Mouse (Mus musculus) lung, postnatal 0 days (tissue): Measurements from ENCODE around the gene Itih2. TPM values are rescaled to one million over a fixed set of nuclear protein-coding genes. Genes with fewer than 3 reads are reported as not detected.

Source experiments
- ATAC-seq: fragments of 200-750 bp; cut with Nextera tagmentation; 2 replicates; pipeline ENCODE4 v1.8.0; 2017; ENCODE audit warnings: moderate library complexity
- DNase-seq: peaks from one replicate; pipeline ENCODE4 v3.0.0-alpha.2; 2016; ENCODE audit warnings: low spot score
- H3K27ac ChIP-seq: fragments of 300-500 bp; sonication (generic); 2 replicates; pipeline ENCODE4 v1.5.1; 2014; ENCODE audit warnings: antibody characterized with exemption, mild to moderate bottlenecking, low read length, mixed read lengths
- H3K27me3 ChIP-seq: fragments of 300-500 bp; sonication (generic); replicated peaks from 2 replicates; pipeline ENCODE4 v1.6.1; 2014; ENCODE audit warnings: low read length, mixed read lengths; ENCODE audit not compliant: insufficient read depth
- H3K36me3 ChIP-seq: fragments of 300-500 bp; sonication (generic); 2 replicates; pipeline ENCODE4 v1.6.1; 2014; ENCODE audit warnings: low read length, mixed read lengths; ENCODE audit not compliant: insufficient read depth
- H3K4me1 ChIP-seq: fragments of 300-500 bp; sonication (generic); 2 replicates; pipeline ENCODE4 v1.6.1; 2014; ENCODE audit warnings: antibody characterized with exemption, low read depth, low read length, mixed read lengths; ENCODE audit not compliant: insufficient read depth
- H3K4me2 ChIP-seq: fragments of 300-500 bp; sonication (generic); replicated peaks from 2 replicates; pipeline ENCODE4 v1.6.1; 2014; ENCODE audit warnings: low read depth, mild to moderate bottlenecking, low read length, moderate library complexity, mixed read lengths
- H3K4me3 ChIP-seq: fragments of 300-500 bp; sonication (generic); 2 replicates; pipeline ENCODE4 v1.5.1; 2014; ENCODE audit warnings: low read depth, low read length
- H3K9ac ChIP-seq: fragments of 300-500 bp; sonication (generic); replicated peaks from 2 replicates; pipeline ENCODE4 v1.6.1; 2014; ENCODE audit warnings: low read depth, mild to moderate bottlenecking
- H3K9me3 ChIP-seq: fragments of 300-500 bp; sonication (generic); 2 replicates; pipeline ENCODE4 v1.6.1; 2016; ENCODE audit warnings: low read length, mixed read lengths
- CTCF ChIP-seq: IDR thresholded peaks from 2 replicates; pipeline ENCODE4 v1.5.1; 2016; ENCODE audit warnings: antibody characterized with exemption, mild to moderate bottlenecking
- EP300 ChIP-seq: IDR thresholded peaks from 2 replicates; pipeline ENCODE4 v1.6.1; 2016; ENCODE audit warnings: antibody characterized with exemption, mild to moderate bottlenecking, control low read depth
- WGBS: fragments of 180-500 bp; shearing (Covaris S2); extraction: QIAGEN DNeasy Blood & Tissue Kit; methylation state at CpG from one replicate; pipeline ENCODE4 v1.1.7; 2014; 5-methylcytosine and 5-hydroxymethylcytosine counted together
- polyA plus RNA-seq: library from polyadenylated mRNA; unstranded; fragments of >200 nt; fragmentation: Nextera tagmentation; extraction: Ambion mirVana; gene quantifications from 2 replicates; pipeline ENCODE4 v1.2.1, GENCODE M21; 2015

Gene Itih2
- polyA plus RNA-seq, 1 experiment from 2014 or later, result 1.6 TPM

DNA sequence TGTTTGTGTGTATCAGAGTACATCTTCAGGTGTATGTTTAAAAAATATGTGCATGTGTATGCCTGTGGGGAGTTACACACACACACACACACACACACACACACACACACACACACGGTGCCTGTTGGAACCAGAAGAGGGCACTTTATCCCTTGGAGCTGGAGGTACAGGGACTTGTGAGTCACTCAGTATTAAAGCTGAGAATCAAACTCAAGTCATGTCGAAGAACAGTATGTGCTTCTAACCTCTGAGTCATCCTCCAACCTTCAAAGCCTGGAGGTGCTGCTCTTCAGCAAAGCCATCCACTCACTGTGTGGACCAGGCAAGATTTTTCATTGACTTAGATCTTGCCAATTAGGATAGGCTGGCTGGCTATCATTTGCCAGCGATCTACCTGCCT is 9.4 kb downstream of the Itih2 start:
- ATAC-seq, result no peak
- no peak overlapping the region for H3K4me3 ChIP-seq
- no peak overlapping the region for H3K4me2 ChIP-seq
- TF ChIP-seq CTCF (no peak), EP300 (no peak)
- no peak for DNase-seq
- no peak overlapping the region for H3K27ac ChIP-seq
- WGBS, result 59% methylated on average over 3 of the region's 3 CpGs
- H3K4me1 ChIP-seq, result no peaks in the 10 kb centered on the region
- H3K27me3 ChIP-seq, result no peaks in the 10 kb centered on the region
- no peaks in the 10 kb centered on the region for H3K36me3 ChIP-seq
- no peak overlapping the region for H3K9ac ChIP-seq
- H3K9me3 ChIP-seq, result no peaks in the 10 kb centered on the region

GRCm38 (mm10) chr2:10119276-10119675 is 11.9 kb downstream of the Itih2 start:
- no peak overlapping the region for H3K4me3 ChIP-seq
- H3K36me3 ChIP-seq, result no peaks in the 10 kb centered on the region
- 77% methylated on average over 8 of the region's 8 CpGs for WGBS
- no peak for ATAC-seq
- DNase-seq, result no peak
- TF ChIP-seq CTCF, result no peak
- no peak for TF ChIP-seq EP300
- no peaks in the 10 kb centered on the region for H3K27me3 ChIP-seq
- H3K27ac ChIP-seq, result no peak overlapping the region
- H3K9ac ChIP-seq, result no peak overlapping the region
- H3K4me2 ChIP-seq, result no peak overlapping the region
- H3K4me1 ChIP-seq, result no peaks in the 10 kb centered on the region
- no peaks in the 10 kb centered on the region for H3K9me3 ChIP-seq

DNA sequence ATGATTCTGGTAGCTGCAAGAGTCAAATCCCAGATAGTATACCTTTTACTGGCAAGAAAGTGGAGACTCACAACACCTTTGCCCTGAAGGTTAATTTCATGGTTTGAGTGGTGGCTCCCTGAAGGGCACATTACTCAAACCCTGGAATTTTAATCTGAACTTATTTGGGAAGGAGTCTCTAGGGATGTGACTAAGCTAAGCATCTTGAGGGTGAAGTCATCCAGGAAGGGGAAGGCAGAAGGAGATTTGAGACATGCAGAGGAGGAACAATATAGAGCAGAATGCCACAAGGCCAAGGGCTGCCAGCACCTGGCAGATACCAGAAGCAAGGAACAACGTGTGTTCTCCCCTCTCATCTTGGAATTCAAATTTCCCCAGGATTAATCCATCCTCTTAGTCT is 12.4 kb downstream of the Itih2 start:
- WGBS, result 65% methylated on average over 1 of the region's 1 CpGs
- no peak overlapping the region for H3K4me3 ChIP-seq
- no peaks in the 10 kb centered on the region for H3K4me1 ChIP-seq
- ATAC-seq (no peak), DNase-seq (no peak)
- H3K27ac ChIP-seq, result no peak overlapping the region
- no peaks in the 10 kb centered on the region for H3K27me3 ChIP-seq
- no peak for TF ChIP-seq EP300
- TF ChIP-seq CTCF, result no peak
- no peak overlapping the region for H3K9ac ChIP-seq
- H3K4me2 ChIP-seq, result no peak overlapping the region
- no peaks in the 10 kb centered on the region for H3K36me3 ChIP-seq
- H3K9me3 ChIP-seq, result no peaks in the 10 kb centered on the region

DNA sequence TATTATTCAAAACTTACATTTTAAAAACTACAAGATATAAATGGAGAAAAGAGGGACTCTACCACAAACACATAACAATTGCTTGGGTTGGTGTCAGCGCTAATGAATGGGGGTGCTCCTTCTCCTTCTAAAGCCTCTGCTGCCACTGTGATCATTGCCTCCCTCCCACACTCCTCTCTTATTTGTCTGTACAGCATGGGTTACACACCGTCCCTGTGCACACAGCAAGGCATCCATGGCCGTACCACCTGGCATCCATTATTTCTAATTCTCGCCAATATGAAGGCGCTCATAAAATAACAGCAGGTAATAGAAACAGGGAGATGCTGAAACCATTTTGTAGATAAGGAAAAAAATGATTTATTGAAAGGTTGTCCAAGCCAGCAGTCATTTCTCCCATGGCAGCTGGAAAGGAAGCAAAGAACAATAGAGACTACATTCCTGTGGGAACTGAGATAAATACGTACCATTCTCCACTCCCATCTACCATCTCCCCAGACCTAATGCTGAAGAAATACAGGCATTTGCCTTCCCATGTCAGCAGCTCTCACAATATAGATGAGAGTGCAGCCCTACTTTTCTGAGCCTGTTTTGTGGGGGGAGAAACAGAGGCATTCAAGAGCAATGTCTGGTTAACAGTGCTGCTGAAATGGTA is 22.5 kb downstream of the Itih2 start:
- 61% methylated on average over 6 of the region's 6 CpGs for WGBS
- H3K36me3 ChIP-seq, result no peaks in the 10 kb centered on the region
- no peak for ATAC-seq
- H3K4me3 ChIP-seq, result no peak overlapping the region
- no peak overlapping the region for H3K4me2 ChIP-seq
- H3K27me3 ChIP-seq, result no peaks in the 10 kb centered on the region
- no peaks in the 10 kb centered on the region for H3K9me3 ChIP-seq
- no peak overlapping the region for H3K9ac ChIP-seq
- no peak for TF ChIP-seq EP300
- no peak for TF ChIP-seq CTCF
- H3K27ac ChIP-seq, result no peak overlapping the region
- no peaks in the 10 kb centered on the region for H3K4me1 ChIP-seq
- peak; percentile 24 for DNase-seq

GRCm38 (mm10) chr2:10101180-10101579 is 30.0 kb downstream of the Itih2 start:
- no peak overlapping the region for H3K27ac ChIP-seq
- WGBS, result 28% methylated on average over 6 of the region's 6 CpGs
- H3K4me2 ChIP-seq, result no peak overlapping the region
- no peaks in the 10 kb centered on the region for H3K4me1 ChIP-seq
- DNase-seq, result peak; percentile 62
- H3K9me3 ChIP-seq, result no peaks in the 10 kb centered on the region
- peak; percentile 41; the same call in 1 of the 2 replicates for ATAC-seq
- no peak overlapping the region for H3K9ac ChIP-seq
- H3K36me3 ChIP-seq, result no peaks in the 10 kb centered on the region
- H3K4me3 ChIP-seq, result no peak overlapping the region
- no peaks in the 10 kb centered on the region for H3K27me3 ChIP-seq
- TF ChIP-seq CTCF (peak; percentile 92), EP300 (no peak)

GRCm38 (mm10) chr2:10100471-10100870 is 30.7 kb downstream of the Itih2 start:
- TF ChIP-seq EP300, result no peak
- TF ChIP-seq CTCF, result no peak
- H3K9ac ChIP-seq, result no peak overlapping the region
- 75% methylated on average over 2 of the region's 2 CpGs for WGBS

More at GRCm38 (mm10) chr2:10100471-10100870, 30.7 kb downstream of the Itih2 start:
- Histone ChIP-seq H3K9me3 (no peaks in the 10 kb centered on the region), H3K4me1 (no peaks in the 10 kb centered on the region), H3K27me3 (no peaks in the 10 kb centered on the region), H3K4me2 (no peak overlapping the region), H3K27ac (no peak overlapping the region), H3K4me3 (no peak overlapping the region), H3K36me3 (no peaks in the 10 kb centered on the region)
- no peak for ATAC-seq
- no peak for DNase-seq
